Mouse (Mus musculus) embryonic fibroblast, embryonic 13.5 days (primary cell): ENCODE results near the gene Itpr1.

Source experiments
- CTCF ChIP-seq: IDR thresholded peaks from 2 replicates; pipeline ENCODE4 v1.5.1; 2011; ENCODE audit warnings: mild to moderate bottlenecking, control low read depth, low read length, moderate library complexity, borderline replicate concordance; ENCODE audit not compliant: insufficient read depth
- POLR2A ChIP-seq: IDR thresholded peaks from 2 replicates; pipeline ENCODE4 v1.6.1; 2011; ENCODE audit warnings: low read depth, mild to moderate bottlenecking, control low read depth, low read length, moderate library complexity

DNA sequence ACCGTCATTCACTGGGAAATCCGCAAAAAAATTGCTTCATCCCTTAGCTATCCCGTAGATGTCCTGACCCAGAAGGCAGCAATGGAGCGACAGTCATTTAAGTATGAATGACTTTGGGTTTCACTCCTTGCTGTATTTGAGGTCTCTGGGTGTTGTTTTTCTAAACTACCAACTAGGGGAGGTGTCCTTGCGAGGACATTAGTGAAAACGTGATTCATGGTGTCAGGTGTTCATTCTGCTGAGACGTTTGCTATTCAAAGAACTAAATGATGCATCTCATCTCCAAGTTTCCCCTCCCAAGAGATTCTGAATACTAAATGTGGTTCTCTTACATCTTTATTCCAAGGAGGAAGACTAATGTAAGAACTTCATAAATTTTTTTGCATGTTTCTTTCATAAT is 332.0 kb downstream of the Itpr1 start:
- TF ChIP-seq CTCF (no peak), POLR2A (no peak)
